Mouse (Mus musculus): ENCODE data around the gene Banf2.

The Banf2 gene

DNA sequence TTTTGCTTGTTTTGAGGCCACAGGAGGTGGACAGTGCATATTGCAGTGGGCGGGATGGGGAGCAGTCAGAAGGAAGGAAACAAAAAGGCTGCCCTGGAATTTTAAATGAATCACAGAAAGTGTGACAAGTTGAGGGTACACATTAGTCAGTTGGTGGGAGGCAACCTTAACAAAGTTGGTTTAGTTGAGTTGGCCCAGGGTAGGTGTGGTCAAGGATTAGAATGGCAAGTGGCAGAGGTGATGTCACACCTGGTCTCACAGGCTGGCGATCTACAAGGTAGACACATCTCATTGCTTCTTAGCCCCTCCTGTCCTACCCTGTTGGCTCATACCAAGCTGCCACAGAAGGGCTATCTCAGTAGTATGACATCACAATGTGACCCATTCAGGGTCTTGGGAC lies at the start of gene Banf2:
Gene Banf2 (plus strand): TSS at position 396 of the 400 bp plus-strand sequence.
- DNase-seq (ENCODE audit: low read depth, low spot score): no peak

GRCm38 (mm10) chr2:143983482-143983881 lies 49.4 kb upstream of the Banf2 start:
- no peak for DNase-seq (ENCODE audit: low read depth, low spot score)

GRCm38 (mm10) chr2:143987485-143987884 lies 45.4 kb upstream of the Banf2 start:
- no peak for DNase-seq (ENCODE audit: low read depth, low spot score)

GRCm38 (mm10) chr2:143988016-143988415 lies 44.8 kb upstream of the Banf2 start:
- DNase-seq (ENCODE audit: low read depth, low spot score): no peak

DNA sequence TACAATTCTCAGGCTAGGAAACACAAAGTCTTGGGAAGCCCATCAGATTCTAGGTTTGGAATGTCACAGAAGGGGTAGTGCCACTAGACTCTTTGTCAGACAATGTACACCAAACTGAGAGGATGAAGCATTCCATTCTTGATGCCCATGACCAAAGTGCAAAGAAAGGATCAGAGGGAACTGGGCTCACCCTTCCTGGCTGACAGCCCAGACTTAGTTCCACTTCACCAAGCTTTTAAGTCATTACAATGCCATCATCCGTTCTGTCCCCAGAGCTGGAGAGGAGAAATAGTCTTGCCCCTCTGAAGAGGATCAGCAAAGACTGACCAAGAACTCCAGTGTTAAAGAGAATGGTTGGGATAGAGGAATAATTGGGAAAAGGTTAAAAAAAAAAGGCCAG lies 41.9 kb upstream of the Banf2 start:
- DNase-seq (ENCODE audit: low read depth, low spot score): no peak

DNA sequence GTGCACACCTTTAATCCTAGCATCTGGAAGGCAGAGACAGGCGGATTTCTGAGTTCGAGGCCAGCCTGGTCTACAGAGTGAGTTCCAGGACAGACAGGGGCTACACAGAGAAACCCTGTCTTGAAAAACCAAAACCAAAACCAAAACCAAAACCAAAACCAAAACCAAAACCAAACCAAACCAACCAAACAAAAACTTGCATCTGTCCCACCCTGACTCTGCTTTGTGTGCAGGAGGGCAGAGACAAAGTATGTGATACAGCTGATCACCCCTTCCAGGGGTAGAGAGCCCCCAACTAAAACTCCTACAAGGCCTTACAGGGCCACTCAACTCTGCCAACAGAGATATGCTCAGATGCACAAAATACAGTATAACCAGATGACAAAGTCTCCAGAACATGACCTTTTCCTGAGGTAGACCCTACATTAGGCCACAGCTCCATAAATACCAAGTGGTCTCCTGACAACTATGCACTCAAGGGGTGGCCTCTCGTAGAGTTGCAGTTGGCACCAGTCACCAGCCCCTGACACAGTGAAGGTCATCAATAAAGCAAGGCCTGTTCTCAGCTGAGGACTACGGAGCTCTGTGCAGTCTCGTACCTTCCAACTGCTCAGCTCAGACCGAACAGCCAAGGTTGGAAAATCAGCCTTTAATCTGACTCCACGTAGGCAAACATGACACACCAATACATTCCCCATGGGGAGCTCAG lies 40.7 kb upstream of the Banf2 start:
- no peak for DNase-seq (ENCODE audit: low read depth, low spot score)

GRCm38 (mm10) chr2:143992977-143993376 lies 39.9 kb upstream of the Banf2 start:
- no peak for DNase-seq (ENCODE audit: low read depth, low spot score)

DNA sequence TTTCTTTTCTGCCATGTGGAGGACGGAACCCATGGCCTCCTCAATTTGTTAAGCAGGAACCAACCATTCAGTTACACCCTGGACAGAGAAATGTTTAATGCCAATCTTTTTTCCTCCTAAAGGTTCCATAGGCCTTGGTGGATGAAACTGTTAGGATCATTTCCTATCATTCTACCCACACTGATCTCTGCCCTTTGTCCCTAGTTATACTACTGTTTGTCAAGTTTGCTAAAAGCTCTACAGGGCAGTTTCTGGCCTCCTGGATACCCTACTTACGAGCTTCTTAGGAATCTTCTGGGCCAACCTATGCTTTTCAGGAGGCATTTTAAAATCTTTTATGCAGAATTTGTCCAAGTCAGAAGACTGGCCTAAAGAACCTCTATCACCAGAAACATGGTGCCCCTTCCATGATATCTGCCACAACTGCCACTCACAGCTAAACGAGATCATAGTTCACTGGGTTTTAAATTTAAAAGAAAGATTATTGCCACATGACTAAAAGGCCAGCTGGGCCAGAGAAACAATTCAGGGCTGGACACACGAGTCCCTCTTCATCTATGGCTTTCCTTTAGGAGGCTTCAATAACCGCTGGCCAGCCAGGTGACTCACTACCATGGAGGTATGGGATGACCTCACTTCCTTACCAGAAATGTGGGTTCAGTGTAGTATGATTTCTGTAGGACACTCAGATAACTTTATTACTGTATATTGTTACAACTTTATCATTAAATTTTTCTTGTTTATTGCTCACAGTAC lies 30.5 kb upstream of the Banf2 start:
- DNase-seq (ENCODE audit: low read depth, low spot score): no peak

- no peak for DNase-seq (ENCODE audit: low read depth, low spot score)
These were observed 29.3 kb upstream of the Banf2 start for GRCm38 (mm10) chr2:144003544-144003943.

- DNase-seq (ENCODE audit: low read depth, low spot score): no peak
These were observed 27.5 kb upstream of the Banf2 start for GRCm38 (mm10) chr2:144005166-144005955.

- no peak for DNase-seq (ENCODE audit: low read depth, low spot score)
These were observed 26.2 kb upstream of the Banf2 start for GRCm38 (mm10) chr2:144006686-144007085.

- no peak for DNase-seq (ENCODE audit: low read depth, low spot score)
These were observed 25.6 kb upstream of the Banf2 start for GRCm38 (mm10) chr2:144007211-144007610.

GRCm38 (mm10) chr2:144009081-144009480 lies 23.8 kb upstream of the Banf2 start:
- no peak for DNase-seq (ENCODE audit: low read depth, low spot score)

- peak; percentile 33 for DNase-seq (ENCODE audit: low read depth, low spot score)
These were observed 23.1 kb upstream of the Banf2 start for GRCm38 (mm10) chr2:144009551-144010281.

GRCm38 (mm10) chr2:144010282-144011044 lies 22.4 kb upstream of the Banf2 start:
- DNase-seq (ENCODE audit: low read depth, low spot score): peak; percentile 82

DNA sequence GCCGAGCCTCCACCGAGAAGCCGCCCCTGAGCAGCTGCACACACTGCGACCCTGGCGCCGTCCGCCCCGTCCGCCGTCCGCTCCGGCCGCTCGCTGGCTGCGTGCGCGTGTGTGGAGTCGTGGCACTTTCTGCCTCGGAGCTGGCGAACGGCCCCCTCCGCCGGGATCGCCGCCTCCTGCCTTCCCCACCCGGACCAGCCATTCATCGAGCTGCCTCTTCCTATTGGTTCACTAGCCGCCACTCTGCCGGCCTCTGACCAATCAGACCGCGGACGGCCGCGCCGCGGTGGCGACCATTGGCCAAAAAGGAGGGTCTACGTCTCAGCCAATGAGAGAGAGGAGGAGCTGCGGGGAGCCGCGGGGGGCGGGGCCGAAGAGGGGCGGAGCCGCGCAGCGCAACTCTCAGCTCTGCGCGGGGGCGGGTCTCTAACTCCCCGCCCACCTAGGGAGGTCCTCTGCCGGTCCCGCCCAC lies 21.7 kb upstream of the Banf2 start, which contains the start of gene Rrbp1:
Gene Rrbp1 (minus strand): TSS at position 184 of the 472 bp plus-strand sequence.
- peak; percentile 99 for DNase-seq (ENCODE audit: low read depth, low spot score)

DNA sequence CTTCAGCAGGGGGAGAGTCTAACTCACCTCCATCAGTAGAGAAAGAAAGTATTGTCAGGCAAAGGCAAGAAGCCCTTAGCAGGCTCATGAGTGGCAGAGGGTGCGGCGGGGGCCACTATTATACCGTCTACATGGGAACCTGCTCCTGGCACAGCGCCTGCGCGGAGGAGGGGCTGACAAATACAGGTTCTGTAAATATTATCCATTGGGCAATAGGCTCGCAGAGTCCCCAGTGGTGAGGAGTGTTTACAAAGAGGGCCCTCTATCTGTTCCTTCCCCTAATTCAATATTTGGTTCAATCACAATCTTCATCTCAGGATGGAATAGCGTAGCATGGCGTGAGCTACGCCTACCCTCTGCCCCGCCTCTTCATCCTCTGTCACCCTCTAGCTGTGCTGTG lies 18.8 kb upstream of the Banf2 start:
- no peak for DNase-seq (ENCODE audit: low read depth, low spot score)

DNA sequence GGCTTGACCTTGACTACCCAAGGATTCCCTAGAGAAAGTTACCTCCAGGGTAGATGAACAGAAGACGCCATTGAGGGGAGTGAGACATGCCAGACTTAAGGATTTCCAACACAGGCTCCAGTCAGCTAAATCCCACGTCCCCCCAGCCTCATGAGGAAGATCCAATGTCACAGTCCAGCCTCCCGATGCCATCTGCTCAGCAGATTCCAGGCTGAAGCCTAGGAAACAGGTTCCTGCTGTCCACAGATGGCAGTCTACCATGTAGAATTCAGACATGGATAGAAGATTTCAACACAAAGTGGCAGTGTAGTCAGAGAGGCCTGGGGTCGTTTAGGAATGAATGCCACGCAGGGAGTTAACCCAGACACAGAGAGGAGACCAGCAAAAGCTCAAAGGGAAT lies 18.4 kb upstream of the Banf2 start:
- peak; percentile 39 for DNase-seq (ENCODE audit: low read depth, low spot score)

- DNase-seq (ENCODE audit: low read depth, low spot score): no peak
These were observed 17.0 kb upstream of the Banf2 start for GRCm38 (mm10) chr2:144015861-144016260.

GRCm38 (mm10) chr2:144019971-144020370 lies 12.9 kb upstream of the Banf2 start:
- no peak for DNase-seq (ENCODE audit: low read depth, low spot score)

DNA sequence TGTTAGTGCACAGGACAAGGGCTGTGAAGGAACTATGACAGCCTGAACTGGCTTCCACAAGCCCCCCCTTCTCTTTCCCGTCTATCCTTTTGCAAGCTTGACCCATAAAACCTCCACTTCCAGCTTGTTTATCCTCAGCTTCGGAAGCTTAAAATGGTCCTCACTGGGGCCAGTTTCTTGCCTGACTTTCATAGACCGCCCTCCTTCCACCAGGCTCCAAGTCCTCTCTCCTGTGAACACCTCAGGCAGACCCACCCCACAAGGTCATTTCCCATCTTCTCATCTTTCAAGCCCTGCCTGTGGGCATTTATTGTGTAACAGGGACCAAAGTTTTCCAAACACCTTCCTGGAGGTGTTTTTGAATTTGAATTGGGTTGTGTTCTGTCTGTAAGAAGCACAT lies 10.4 kb upstream of the Banf2 start:
- no peak for DNase-seq (ENCODE audit: low read depth, low spot score)
